Mouse (Mus musculus) kidney, embryonic 15.5 days (tissue): Measurements from ENCODE around the gene Mmp8. TPM values are rescaled to one million over a fixed set of nuclear protein-coding genes. Genes with fewer than 3 reads are reported as not detected.

Source experiments
- ATAC-seq: fragments of 200-750 bp; cut with Nextera tagmentation; replicated peaks from 2 replicates; pipeline ENCODE4 v1.8.0; 2017; ENCODE audit warnings: moderate TSS enrichment; ENCODE audit not compliant: low FRiP score
- H3K27ac ChIP-seq: fragments of 300-500 bp; sonication (generic); 2 replicates; pipeline ENCODE4 v1.5.1; 2015; ENCODE audit warnings: mild to moderate bottlenecking, inconsistent platforms
- H3K27me3 ChIP-seq: fragments of 300-500 bp; sonication (generic); 2 replicates; pipeline ENCODE4 v1.6.1; 2015; ENCODE audit warnings: inconsistent platforms
- H3K36me3 ChIP-seq: fragments of 300-500 bp; sonication (generic); 2 replicates; pipeline ENCODE4 v1.6.1; 2015; ENCODE audit warnings: inconsistent platforms
- H3K4me1 ChIP-seq: fragments of 300-500 bp; sonication (generic); 2 replicates; pipeline ENCODE4 v1.6.1; 2015; ENCODE audit warnings: inconsistent platforms
- H3K4me2 ChIP-seq: fragments of 300-500 bp; sonication (generic); 2 replicates; pipeline ENCODE4 v1.6.1; 2015; ENCODE audit warnings: moderate library complexity, mild to moderate bottlenecking, inconsistent platforms
- H3K4me3 ChIP-seq: fragments of 300-500 bp; sonication (generic); replicated peaks from 2 replicates; pipeline ENCODE4 v1.5.1; 2015; ENCODE audit warnings: mild to moderate bottlenecking, inconsistent platforms
- H3K9ac ChIP-seq: fragments of 300-500 bp; sonication (generic); 2 replicates; pipeline ENCODE4 v1.6.1; 2015; ENCODE audit warnings: mild to moderate bottlenecking, inconsistent platforms
- H3K9me3 ChIP-seq: fragments of 300-500 bp; sonication (generic); replicated peaks from 2 replicates; pipeline ENCODE4 v1.6.1; 2016; ENCODE audit warnings: inconsistent platforms
- WGBS: fragments of 180-500 bp; shearing (Covaris S2); methylation state at CpG from one replicate; pipeline ENCODE4 v1.1.7; 2015; ENCODE audit warnings: mixed read lengths; 5-methylcytosine and 5-hydroxymethylcytosine counted together
- polyA plus RNA-seq: library from polyadenylated mRNA; unstranded; fragments of >200 nt; fragmentation: Nextera tagmentation; extraction: Ambion mirVana; gene quantifications from 2 replicates; pipeline ENCODE4 v1.2.1, GENCODE M21; 2015

Gene Mmp8
- polyA plus RNA-seq, 1 experiment from 2014 or later, result 0.65 TPM

GRCm38 (mm10) chr9:7602982-7603742 lies 44.9 kb downstream of the Mmp8 start:
- WGBS, result 3% methylated on average over 3 of the region's 3 CpGs
- H3K4me2 ChIP-seq, result no peak overlapping the region
- no peaks in the 10 kb centered on the region for H3K27me3 ChIP-seq
- H3K36me3 ChIP-seq, result no peaks in the 10 kb centered on the region
- H3K9me3 ChIP-seq, result no peaks in the 10 kb centered on the region
- no peak overlapping the region for H3K4me3 ChIP-seq
- peak; percentile 40 for ATAC-seq
- H3K4me1 ChIP-seq, result no peaks in the 10 kb centered on the region
- H3K27ac ChIP-seq, result no peak overlapping the region
- H3K9ac ChIP-seq, result no peak overlapping the region

- Histone ChIP-seq H3K36me3 (no peaks in the 10 kb centered on the region), H3K27me3 (no peaks in the 10 kb centered on the region), H3K9me3 (no peaks in the 10 kb centered on the region), H3K4me1 (no peaks in the 10 kb centered on the region), H3K4me3 (no peak overlapping the region), H3K4me2 (no peak overlapping the region), H3K27ac (no peak overlapping the region), H3K9ac (no peak overlapping the region)
- WGBS, result 66% methylated on average over 6 of the region's 6 CpGs
- no peak for ATAC-seq
Measured at GRCm38 (mm10) chr9:7604005-7604404, 45.7 kb downstream of the Mmp8 start.

DNA sequence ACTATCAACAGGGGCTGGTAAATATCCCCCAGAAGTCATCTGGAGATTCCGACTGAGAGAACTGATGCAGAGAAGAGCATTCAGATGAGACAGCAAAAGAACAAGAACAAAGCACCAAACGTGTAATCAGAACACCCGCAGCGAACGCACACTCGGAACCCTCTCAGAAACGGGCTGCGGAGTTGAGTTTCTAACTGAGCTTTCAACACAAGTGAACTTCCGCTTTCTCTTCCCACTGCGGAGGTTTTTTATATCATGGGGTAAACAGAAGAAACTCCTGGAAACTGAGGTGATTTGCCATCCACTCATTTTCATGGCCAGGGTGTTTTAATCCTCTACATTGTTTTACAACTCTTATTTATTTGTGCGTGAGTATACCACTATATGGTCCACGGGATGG lies 47.4 kb downstream of the Mmp8 start:
- H3K4me2 ChIP-seq, result no peak overlapping the region
- no peaks in the 10 kb centered on the region for H3K27me3 ChIP-seq
- no peaks in the 10 kb centered on the region for H3K36me3 ChIP-seq
- H3K4me1 ChIP-seq, result no peaks in the 10 kb centered on the region
- H3K27ac ChIP-seq, result no peak overlapping the region
- WGBS, result 88% methylated on average over 12 of the region's 12 CpGs
- H3K9me3 ChIP-seq, result peaks cover 4% of the 10 kb centered on the region
- no peak overlapping the region for H3K4me3 ChIP-seq
- H3K9ac ChIP-seq, result no peak overlapping the region
- no peak for ATAC-seq

Other genes with a start within 250 kb of the Mmp8 start
- not detected in 2 replicates for gene Mmp12, start 214.1 kb upstream of the Mmp8 start, polyA plus RNA-seq
- not detected in 2 replicates for gene Mmp1b, start 170.4 kb upstream of the Mmp8 start, polyA plus RNA-seq
- gene Mmp3, start 112.6 kb upstream of the Mmp8 start, polyA plus RNA-seq, result not detected in 2 replicates
- not detected in 2 replicates for gene Mmp10, start 56.1 kb upstream of the Mmp8 start, polyA plus RNA-seq
- not detected in 2 replicates for gene Mmp27, start 12.9 kb downstream of the Mmp8 start, polyA plus RNA-seq
- gene Mmp20, start 69.8 kb downstream of the Mmp8 start, polyA plus RNA-seq, result not detected in 2 replicates
- not detected in 2 replicates for gene Mmp7, start 133.6 kb downstream of the Mmp8 start, polyA plus RNA-seq
- 93.6 and 94.8 TPM in 2 replicates for gene Tmem123, start 205.6 kb downstream of the Mmp8 start, polyA plus RNA-seq